Mouse (Mus musculus) 3T3-L1 (cell line): ENCODE measurements around the gene Kpnb1.

Experiments
- DNase-seq: peaks from one replicate; pipeline ENCODE4 v3.0.0-alpha.2; 2015; ENCODE audit warnings: low read depth, low spot score

Gene Kpnb1

DNA sequence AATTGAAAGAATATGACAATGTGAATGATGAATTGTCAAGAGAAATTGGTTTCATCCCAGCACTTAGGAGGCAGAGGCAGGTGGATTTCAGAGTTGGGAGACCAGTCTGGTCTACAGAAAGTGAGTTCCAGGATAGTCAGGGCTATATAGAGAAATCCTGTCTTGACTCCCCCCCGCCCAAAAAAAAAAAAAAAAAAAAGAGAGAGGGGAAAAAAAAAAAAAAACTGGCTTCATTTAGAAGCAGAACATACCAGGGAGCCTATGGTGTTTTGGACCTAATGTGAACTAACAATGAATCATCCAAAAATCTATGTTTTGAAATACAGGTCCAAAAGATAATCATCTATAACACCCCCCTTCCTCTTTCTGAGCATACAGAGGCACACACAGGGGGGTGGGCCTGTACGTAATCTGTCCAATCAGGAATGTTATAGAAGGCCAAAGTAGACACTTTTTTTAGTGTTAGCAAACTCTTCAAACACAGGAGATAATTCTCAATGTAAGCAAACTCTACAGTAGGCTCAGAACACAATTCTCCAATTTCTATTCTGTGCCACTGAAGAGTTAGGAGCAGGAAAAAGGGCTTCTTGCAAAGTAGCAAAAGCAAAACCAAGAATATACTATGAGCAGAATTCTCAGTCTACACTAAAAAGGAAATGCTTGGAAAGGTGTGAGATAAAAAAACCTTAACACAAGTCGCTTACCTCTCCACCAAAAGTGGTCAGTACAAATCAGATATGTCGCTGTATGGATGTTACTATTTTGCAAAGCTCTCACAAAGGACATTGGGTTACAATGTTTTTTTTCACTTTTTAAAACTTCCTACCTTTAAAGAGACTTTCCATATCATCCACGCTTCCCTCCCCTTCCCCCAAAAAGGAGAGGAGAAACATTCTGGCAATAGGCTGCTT, 1.7 kb downstream of the Kpnb1 start:
- no peak for DNase-seq

- DNase-seq, result peak; percentile 56
These were observed 2.8 kb downstream of the Kpnb1 start for GRCm38 (mm10) chr11:97184875-97185274.

- DNase-seq, result no peak
These were observed 5.2 kb downstream of the Kpnb1 start for GRCm38 (mm10) chr11:97182446-97182845.

- no peak for DNase-seq
These were observed 6.6 kb downstream of the Kpnb1 start for GRCm38 (mm10) chr11:97181061-97181460.

- DNase-seq, result no peak
These were observed 9.5 kb downstream of the Kpnb1 start for GRCm38 (mm10) chr11:97178198-97178597.

- peak; percentile 78 for DNase-seq
These were observed 10.8 kb downstream of the Kpnb1 start for GRCm38 (mm10) chr11:97176851-97177250.

DNA sequence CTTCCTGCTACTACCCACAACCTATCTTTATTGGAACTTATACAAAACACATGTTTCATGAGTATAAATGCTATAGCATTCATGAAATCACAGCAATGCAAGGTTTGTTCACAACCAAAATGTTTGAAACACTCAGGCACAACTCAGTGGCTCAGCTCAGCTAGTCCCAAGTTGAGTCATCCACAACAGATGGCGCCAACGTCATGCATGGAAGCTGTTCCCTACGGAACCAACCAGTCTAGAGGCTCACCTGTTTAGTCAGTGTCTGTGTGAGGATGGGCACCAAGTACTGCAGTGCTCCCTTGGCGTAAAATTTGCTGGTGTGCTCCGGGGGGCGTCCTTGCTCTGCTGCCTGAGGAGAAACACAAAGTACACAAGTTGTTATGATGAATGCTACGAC, 12.2 kb downstream of the Kpnb1 start:
- no peak for DNase-seq

DNA sequence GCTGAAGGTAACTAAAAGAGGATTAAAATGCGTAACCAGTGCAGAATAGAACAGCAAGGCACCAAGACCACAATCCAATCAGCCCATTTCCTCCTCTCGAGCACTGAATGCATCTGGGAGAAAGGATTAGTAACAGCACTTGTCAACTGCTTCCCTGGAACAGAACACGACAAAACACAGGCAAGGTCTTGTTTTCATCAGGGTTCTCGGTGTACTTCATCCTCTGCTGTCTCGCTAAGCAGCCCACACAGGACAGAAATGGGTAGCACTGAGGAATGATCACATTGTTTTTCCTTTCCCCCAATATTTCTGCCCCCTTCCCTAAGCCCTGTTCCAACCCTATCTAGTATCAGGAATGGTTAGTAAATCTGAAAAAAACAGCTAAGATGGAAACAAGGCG, 27.3 kb downstream of the Kpnb1 start:
- no peak for DNase-seq

- no peak for DNase-seq
These were observed 30.7 kb downstream of the Kpnb1 start for GRCm38 (mm10) chr11:97156999-97157398.

DNA sequence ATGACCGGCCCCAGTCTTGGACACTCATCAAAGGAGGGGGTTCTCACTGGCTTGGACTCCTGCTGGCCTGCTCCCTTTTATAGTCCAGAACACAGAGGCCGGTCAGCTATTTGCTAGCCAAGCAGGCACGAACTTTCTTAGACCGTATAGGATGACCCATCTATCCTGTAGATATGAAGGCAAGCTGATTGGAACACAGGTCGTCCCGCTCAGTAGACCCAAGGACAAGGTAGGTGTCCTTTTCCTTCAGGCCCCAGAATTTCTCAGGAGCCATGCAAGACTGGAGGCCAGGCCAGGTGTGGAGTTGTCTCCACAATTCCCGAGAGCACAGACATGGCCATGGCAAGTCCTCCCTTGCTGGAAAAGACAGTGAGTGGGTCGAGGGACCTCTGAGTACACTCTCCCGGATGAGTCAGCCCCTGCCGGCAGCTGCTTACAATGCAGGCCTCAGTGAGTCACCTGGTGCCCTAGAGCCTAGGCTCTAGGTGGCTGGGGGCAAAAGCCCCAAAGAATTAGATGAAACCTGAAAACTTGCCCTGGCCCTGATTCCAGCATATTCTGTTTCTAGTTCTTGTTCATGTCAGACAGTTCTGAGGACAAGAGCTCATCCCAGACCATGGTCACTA, 34.9 kb downstream of the Kpnb1 start:
- DNase-seq, result peak; percentile 82

GRCm38 (mm10) chr11:97152023-97152426, 35.7 kb downstream of the Kpnb1 start:
- peak; percentile 91 for DNase-seq

GRCm38 (mm10) chr11:97151343-97151801, 36.3 kb downstream of the Kpnb1 start, which contains the start of gene Tbkbp1:
Gene Tbkbp1, minus strand, starts transcription at chr11:97151495.
- no peak for DNase-seq

DNA sequence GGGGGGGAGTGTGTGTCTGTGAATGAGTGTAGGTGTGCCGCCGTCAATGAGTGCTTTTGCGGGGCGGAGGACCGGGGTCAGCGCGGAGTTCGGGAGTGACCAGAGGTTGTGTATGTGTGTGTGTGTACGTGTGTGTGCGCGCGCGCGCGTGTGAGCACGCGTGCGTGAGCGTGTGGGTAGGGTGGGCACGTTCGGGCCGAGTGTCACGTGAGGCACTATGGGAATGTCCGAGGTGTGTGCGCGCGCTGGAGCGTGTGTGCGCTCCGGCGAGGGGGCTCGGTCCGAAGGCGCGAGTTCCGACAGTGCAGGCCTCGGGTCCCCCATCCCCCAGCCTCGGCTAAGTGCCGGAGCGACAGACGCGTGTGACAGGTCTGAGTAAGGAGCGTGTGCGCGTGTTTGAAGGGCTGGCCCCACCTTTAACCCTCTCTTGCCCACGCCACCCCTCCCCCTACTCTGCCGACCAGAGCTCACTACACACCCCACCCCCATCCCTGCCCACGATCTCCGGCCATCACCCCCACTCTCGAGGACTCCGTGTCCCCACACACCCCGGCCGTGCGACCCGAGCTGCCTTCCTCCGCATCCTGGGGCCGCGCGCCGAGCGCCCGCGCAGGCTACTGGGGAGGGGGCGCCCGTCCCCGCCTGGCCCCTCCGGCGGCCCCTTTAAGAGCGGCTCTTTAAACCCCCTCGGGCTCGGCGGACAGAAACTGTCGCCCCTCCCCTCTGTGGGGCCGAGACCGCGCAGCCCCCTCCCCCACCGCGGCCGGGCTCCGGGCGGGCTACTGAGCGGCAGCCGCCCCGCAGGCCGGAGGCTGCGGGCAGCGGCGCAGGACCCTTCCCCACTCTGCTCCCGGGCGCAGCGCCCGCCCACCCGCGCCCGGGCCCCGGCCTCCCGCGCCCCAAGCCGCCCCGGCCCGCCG, 37.0 kb downstream of the Kpnb1 start:
- DNase-seq, result no peak

DNA sequence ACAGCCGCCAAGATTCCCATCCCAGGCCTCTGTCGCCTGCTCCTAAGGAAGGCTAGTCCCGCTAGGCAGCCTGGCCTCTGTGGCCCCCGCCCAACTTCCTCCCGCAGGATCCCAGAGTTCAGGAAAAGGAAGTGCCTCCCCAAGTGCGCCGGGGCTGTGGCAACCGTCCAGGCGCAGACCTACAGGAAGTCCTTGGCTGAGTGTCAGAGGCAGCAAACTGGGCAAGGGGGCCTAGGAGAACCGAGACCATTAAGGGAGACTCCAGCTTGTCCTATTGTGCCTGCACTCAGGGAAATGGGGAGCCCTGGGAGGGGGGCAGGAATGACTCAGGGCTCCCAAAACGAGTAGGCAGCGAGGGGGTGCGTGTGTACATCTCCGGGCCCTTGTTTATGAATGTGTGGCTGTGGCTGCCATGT, 37.7 kb downstream of the Kpnb1 start:
- DNase-seq, result no peak

GRCm38 (mm10) chr11:97149026-97149425, 38.7 kb downstream of the Kpnb1 start:
- no peak for DNase-seq

DNA sequence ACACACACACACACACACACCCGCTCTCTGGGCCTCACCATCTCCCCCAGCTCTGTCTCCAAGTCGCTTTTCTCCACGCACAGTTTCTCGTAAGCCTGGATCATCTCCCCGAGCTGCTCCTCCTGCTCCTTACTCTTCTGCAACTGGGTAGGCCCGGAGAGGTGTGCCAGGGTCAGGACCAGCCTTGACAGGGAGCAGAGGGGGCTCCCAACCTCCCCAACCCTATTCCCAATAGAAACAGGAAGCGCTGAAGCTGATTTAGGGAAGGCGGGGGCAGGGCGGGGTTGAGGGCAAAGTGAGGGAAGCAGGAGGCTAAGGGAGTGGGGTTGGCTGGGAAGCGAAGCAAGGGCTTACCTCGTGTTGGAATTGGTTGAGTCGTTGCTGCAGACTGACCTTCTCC, 39.1 kb downstream of the Kpnb1 start:
- DNase-seq, result no peak

- no peak for DNase-seq
These were observed 40.3 kb downstream of the Kpnb1 start for GRCm38 (mm10) chr11:97147333-97147732.

DNA sequence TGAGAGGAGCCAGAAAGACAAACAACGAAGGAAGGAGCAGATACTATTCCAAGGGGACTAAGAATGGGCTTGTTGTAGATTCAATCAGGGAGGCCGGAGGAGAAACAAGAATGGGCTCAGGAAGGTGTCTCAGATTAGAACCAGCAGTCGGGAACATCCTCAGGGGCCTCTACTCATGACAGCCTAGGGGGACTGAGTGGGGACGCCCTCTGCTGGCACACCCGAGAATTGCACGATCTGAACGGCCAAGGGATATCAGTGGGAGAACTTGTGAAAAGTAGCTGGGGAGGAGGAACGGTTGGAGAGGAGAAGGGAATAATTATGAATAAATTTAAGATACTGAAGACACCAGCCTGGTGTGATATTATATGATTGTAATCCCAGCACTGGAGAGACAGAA, 41.0 kb downstream of the Kpnb1 start:
- DNase-seq, result peak; percentile 75

DNA sequence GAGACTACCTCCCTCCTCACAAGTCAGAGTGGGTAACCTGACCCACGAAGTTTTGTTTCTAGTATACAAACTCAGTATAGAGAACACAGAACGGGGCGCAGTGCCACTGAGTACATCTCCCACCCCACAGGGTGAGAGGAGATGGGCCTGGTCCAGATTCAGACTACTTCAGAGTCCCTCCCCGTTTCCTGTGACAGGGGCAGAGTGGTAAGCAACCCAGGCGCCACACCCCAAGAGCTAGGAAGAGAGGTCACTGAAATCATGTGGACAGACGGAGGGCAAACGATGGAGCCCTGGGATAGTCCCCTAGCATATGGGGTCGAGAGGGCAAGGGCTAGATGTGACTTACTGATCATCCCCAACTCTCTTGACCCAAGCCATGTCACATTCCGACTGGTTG, 41.7 kb downstream of the Kpnb1 start:
- no peak for DNase-seq

- DNase-seq, result no peak
These were observed 42.4 kb downstream of the Kpnb1 start for GRCm38 (mm10) chr11:97145320-97145719.

DNA sequence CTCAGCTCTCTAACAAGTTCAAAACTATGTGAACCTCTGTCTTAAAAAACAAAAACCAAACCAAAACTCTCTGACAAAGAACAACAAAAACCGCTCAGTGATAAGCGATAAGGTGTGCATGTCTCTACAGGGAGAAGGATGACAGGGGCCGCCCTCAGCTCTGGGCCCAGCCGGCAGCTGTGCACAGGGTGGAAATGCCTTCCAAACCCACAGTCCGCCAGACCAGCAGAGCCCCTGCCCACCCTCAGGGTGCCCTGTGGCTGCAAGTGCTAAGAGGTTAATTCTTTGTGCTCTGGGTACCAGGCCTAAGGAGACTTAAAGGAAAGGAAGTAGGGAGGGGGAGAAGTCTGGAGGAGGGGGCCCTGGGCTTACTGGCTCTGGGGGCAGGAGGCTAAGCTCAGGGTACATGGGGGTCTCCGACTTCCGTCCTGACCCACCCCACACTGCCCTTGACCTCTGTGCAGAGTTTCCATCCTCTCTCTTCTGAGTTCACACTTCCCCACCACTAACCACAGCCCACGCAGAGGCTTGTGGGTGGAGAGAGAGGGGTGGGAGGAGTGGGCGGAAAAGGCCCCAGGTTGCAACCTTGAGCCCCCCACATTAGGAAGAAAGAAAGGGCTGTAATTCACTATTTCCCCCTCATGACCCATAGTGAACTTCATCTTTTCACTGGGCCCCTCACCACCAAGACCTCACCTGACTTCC, 44.3 kb downstream of the Kpnb1 start:
- no peak for DNase-seq
